Mouse (Mus musculus) intestine, embryonic 16.5 days (tissue): Measurements from ENCODE around the gene Mfsd6. TPM values are rescaled to one million over a fixed set of nuclear protein-coding genes. Genes with fewer than 3 reads are reported as not detected.

Source experiments
- ATAC-seq: fragments of 200-750 bp; cut with Nextera tagmentation; 2 replicates; pipeline ENCODE4 v1.8.0; 2017; ENCODE audit warnings: moderate TSS enrichment, moderate library complexity
- H3K27ac ChIP-seq: fragments of 300-500 bp; sonication (generic); 2 replicates; pipeline ENCODE4 v1.5.1; 2014; ENCODE audit warnings: mild to moderate bottlenecking, low read length
- H3K27me3 ChIP-seq: fragments of 300-500 bp; sonication (generic); replicated peaks from 2 replicates; pipeline ENCODE4 v1.6.1; 2014; ENCODE audit warnings: low read length, control low read depth, mixed read lengths; ENCODE audit not compliant: control insufficient read depth, insufficient read depth
- H3K36me3 ChIP-seq: fragments of 300-500 bp; sonication (generic); 2 replicates; pipeline ENCODE4 v1.6.1; 2014; ENCODE audit warnings: low read length, control low read depth; ENCODE audit not compliant: control insufficient read depth, insufficient read depth
- H3K4me1 ChIP-seq: fragments of 300-500 bp; sonication (generic); 2 replicates; pipeline ENCODE4 v1.6.1; 2014; ENCODE audit warnings: low read length, control low read depth, mixed read lengths; ENCODE audit not compliant: control insufficient read depth, insufficient read depth
- H3K4me2 ChIP-seq: fragments of 300-500 bp; sonication (generic); 2 replicates; pipeline ENCODE4 v1.6.1; 2014; ENCODE audit warnings: low read depth, low read length, control low read depth
- H3K4me3 ChIP-seq: fragments of 300-500 bp; sonication (generic); 2 replicates; pipeline ENCODE4 v1.5.1; 2014; ENCODE audit warnings: mild to moderate bottlenecking, low read length
- H3K9ac ChIP-seq: fragments of 300-500 bp; sonication (generic); 2 replicates; pipeline ENCODE4 v1.6.1; 2014; ENCODE audit warnings: low read depth, low read length
- H3K9me3 ChIP-seq: fragments of 300-500 bp; sonication (generic); 2 replicates; pipeline ENCODE4 v1.6.1; 2016; ENCODE audit warnings: low read length, control low read depth; ENCODE audit not compliant: control insufficient read depth
- WGBS: fragments of 180-500 bp; shearing (Covaris S2); extraction: QIAGEN DNeasy Blood & Tissue Kit; methylation state at CpG from one replicate; pipeline ENCODE4 v1.1.7; 2014; 5-methylcytosine and 5-hydroxymethylcytosine counted together
- polyA plus RNA-seq: library from polyadenylated mRNA; unstranded; fragments of >200 nt; fragmentation: Nextera tagmentation; extraction: Ambion mirVana; gene quantifications from 2 replicates; pipeline ENCODE4 v1.2.1, GENCODE M21; 2015

Mfsd6 gene
- 3.6 and 3.9 TPM in 2 replicates for polyA plus RNA-seq

DNA sequence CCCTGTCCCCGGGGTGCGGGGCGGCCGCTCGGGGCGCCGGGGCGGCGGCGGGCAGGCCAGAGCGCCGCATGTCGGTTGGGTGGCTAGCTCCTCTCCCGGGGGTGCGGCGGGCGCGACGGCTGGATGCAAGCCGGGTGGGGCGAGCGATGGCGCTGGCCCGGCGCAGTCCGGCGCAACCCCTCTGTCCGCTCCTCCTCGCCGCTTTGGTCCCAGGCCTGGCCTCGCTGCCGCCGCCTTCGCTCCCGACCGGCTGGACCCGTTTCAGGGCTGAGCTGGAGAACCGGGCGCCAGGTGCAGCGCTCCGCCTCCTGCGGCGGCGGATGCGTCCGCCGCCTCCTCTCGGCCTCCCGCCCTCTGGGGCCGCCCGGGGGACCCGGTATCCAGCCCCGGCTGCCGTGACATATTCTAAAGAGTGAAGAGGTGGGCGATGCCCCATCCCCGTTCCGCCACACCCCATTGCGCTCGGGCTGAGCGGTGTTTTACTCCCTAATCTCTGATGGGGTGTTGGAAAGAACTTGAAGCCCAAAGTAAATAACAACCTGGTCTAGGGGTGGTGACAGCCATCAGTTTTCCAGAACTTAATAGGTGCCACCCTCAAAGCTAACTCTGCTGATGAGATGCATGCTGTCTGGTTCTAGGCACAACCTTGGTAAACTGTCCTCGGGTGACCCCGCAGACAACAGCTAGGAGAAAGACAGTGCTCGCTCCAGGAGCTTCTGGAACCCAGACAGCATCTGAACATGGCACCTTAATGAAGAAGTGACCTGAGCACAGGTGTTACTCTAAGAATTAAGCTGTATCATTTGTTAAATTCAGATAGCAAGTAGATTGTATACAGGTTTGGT is at the start of gene Mfsd6:
Mfsd6 (minus strand) TSS at position 407 of the 845 bp plus-strand sequence.
- H3K4me2 ChIP-seq = peak within 1 kb of the TSS; percentile 92
- no peaks in the 10 kb centered on the region for H3K36me3 ChIP-seq
- H3K4me1 ChIP-seq = peaks cover 6% of the 10 kb centered on the region; the same call in 1 of the 2 replicates
- ATAC-seq = peak; percentile 77
- H3K9me3 ChIP-seq = no peaks in the 10 kb centered on the region
- H3K27ac ChIP-seq = peak within 1 kb of the TSS; percentile 66
- no peaks in the 10 kb centered on the region for H3K27me3 ChIP-seq
- H3K4me3 ChIP-seq = peak within 1 kb of the TSS; percentile 81
- H3K9ac ChIP-seq = peak within 1 kb of the TSS; percentile 83
- 2% methylated on average over 46 of the region's 63 CpGs for WGBS

GRCm38 (mm10) chr1:52765176-52766111 is 38.2 kb upstream of the Mfsd6 start:
- ATAC-seq = peak; percentile 81
- H3K36me3 ChIP-seq = no peaks in the 10 kb centered on the region
- H3K4me3 ChIP-seq = no peak overlapping the region
- no peaks in the 10 kb centered on the region for H3K27me3 ChIP-seq
- 58% methylated on average over 7 of the region's 7 CpGs for WGBS
- no peak overlapping the region for H3K4me2 ChIP-seq
- no peak overlapping the region for H3K9ac ChIP-seq
- no peaks in the 10 kb centered on the region for H3K9me3 ChIP-seq
- peaks cover 3% of the 10 kb centered on the region; the same call in 1 of the 2 replicates for H3K4me1 ChIP-seq
- H3K27ac ChIP-seq = peak overlapping the region; percentile 57

GRCm38 (mm10) chr1:52763894-52764809 is 36.9 kb upstream of the Mfsd6 start:
- WGBS = 63% methylated on average over 4 of the region's 4 CpGs
- H3K4me2 ChIP-seq = 0 out of 2 replicates have a peak overlapping the region, but pooled peaks have one; percentile 30
- no peak overlapping the region for H3K4me3 ChIP-seq
- peaks cover 3% of the 10 kb centered on the region; the same call in 1 of the 2 replicates for H3K4me1 ChIP-seq
- H3K27ac ChIP-seq = no peak overlapping the region
- H3K9ac ChIP-seq = no peak overlapping the region
- peak; percentile 40; the same call in 1 of the 2 replicates for ATAC-seq
- H3K27me3 ChIP-seq = no peaks in the 10 kb centered on the region
- H3K9me3 ChIP-seq = no peaks in the 10 kb centered on the region
- no peaks in the 10 kb centered on the region for H3K36me3 ChIP-seq

- H3K4me1 ChIP-seq = no peaks in the 10 kb centered on the region
- 86% methylated on average over 1 of the region's 1 CpGs for WGBS
- H3K27me3 ChIP-seq = no peaks in the 10 kb centered on the region
- no peak overlapping the region for H3K9ac ChIP-seq
- H3K4me3 ChIP-seq = no peak overlapping the region
- no peak for ATAC-seq
- H3K27ac ChIP-seq = no peak overlapping the region
- no peak overlapping the region for H3K4me2 ChIP-seq
- no peaks in the 10 kb centered on the region for H3K9me3 ChIP-seq
- H3K36me3 ChIP-seq = no peaks in the 10 kb centered on the region
Observed at GRCm38 (mm10) chr1:52758174-52758573, 30.9 kb upstream of the Mfsd6 start.

DNA sequence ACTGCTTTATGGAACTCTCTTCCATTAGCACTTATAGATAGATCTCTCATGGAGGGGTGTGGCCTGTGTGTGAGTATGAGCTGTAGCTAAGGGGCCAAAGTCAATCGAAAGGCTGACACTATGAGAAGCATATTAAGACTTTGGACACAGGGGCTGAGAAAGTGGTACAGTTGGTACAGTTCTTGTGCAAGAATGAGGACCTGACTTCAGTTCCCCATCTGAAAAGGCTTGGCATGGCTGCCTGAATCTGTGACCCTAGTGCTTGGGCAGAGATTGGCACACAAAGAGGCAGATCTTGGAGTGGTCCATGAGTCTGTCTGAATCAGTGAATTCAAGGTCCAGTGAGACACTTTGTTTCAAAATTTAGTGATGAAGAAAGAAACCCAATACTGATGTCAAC is 27.1 kb upstream of the Mfsd6 start:
- ATAC-seq = 0 out of 2 replicates have a peak, but pooled peaks have one; percentile 32
- Histone ChIP-seq H3K4me2 (no peak overlapping the region), H3K27ac (no peak overlapping the region), H3K9ac (no peak overlapping the region), H3K36me3 (no peaks in the 10 kb centered on the region), H3K9me3 (no peaks in the 10 kb centered on the region), H3K4me1 (no peaks in the 10 kb centered on the region), H3K4me3 (no peak overlapping the region), H3K27me3 (no peaks in the 10 kb centered on the region)
- WGBS = 89% methylated on average over 1 of the region's 1 CpGs

GRCm38 (mm10) chr1:52753828-52754227 is 26.6 kb upstream of the Mfsd6 start:
- no peaks in the 10 kb centered on the region for H3K9me3 ChIP-seq
- no peaks in the 10 kb centered on the region for H3K27me3 ChIP-seq
- no peak overlapping the region for H3K27ac ChIP-seq
- H3K36me3 ChIP-seq = no peaks in the 10 kb centered on the region
- 87% methylated on average over 2 of the region's 2 CpGs for WGBS
- H3K4me1 ChIP-seq = no peaks in the 10 kb centered on the region
- ATAC-seq = no peak
- no peak overlapping the region for H3K4me3 ChIP-seq
- H3K9ac ChIP-seq = no peak overlapping the region
- no peak overlapping the region for H3K4me2 ChIP-seq

DNA sequence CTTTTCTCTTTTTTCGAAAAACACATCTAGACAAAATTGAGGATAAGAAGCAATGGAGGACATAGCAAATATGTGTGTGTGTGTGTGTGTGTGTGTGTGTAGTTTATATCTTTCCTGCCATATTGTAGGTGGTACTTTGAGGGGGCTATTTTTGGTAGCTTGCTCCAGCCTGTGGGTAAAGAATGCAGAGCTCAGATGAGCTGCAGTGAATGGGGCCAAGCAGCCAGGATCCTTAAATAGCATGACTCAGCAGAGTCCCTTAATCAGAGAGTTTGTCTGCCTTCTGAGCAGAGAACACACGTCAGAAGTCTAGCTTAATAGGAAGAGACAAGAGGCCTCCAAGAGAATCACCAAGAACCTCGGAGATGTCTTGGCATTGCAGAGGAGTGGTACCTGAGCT is 25.4 kb upstream of the Mfsd6 start:
- Histone ChIP-seq H3K9ac (no peak overlapping the region), H3K27me3 (no peaks in the 10 kb centered on the region), H3K27ac (no peak overlapping the region), H3K4me1 (no peaks in the 10 kb centered on the region), H3K4me3 (no peak overlapping the region), H3K9me3 (no peaks in the 10 kb centered on the region), H3K4me2 (no peak overlapping the region), H3K36me3 (no peaks in the 10 kb centered on the region)
- 69% methylated on average over 3 of the region's 3 CpGs for WGBS
- no peak for ATAC-seq

- Histone ChIP-seq H3K4me2 (no peak overlapping the region), H3K27ac (no peak overlapping the region), H3K36me3 (no peaks in the 10 kb centered on the region), H3K9ac (no peak overlapping the region), H3K9me3 (no peaks in the 10 kb centered on the region), H3K27me3 (no peaks in the 10 kb centered on the region), H3K4me1 (no peaks in the 10 kb centered on the region), H3K4me3 (no peak overlapping the region)
- ATAC-seq = no peak
- WGBS = 90% methylated on average over 1 of the region's 1 CpGs
Observed at GRCm38 (mm10) chr1:52751634-52752033, 24.4 kb upstream of the Mfsd6 start.
